Mouse (Mus musculus) CH12.LX (cell line): ENCODE measurements around the gene Bphl.

Experiments used
- CTCF ChIP-seq, 2 experiments: IDR thresholded peaks in 1 of 2; conservative IDR thresholded peaks in 1 of 2; 2 replicates each; pipeline ENCODE4 v1.5.1; 2011 to 2012; ENCODE audit warnings: low read depth in 2 of 2, low read length in 2 of 2, improper control_type of control experiment in 1 of 2, inconsistent platforms in 1 of 2, mild to moderate bottlenecking in 1 of 2, moderate library complexity in 1 of 2
- E2F4 ChIP-seq: IDR thresholded peaks from 2 replicates; pipeline ENCODE4 v1.6.1; 2011; ENCODE audit warnings: low read depth, low read length, improper control_type of control experiment; ENCODE audit not compliant: insufficient replicate concordance
- JUN ChIP-seq: IDR thresholded peaks from 2 replicates; pipeline ENCODE4 v1.6.1; 2011; ENCODE audit warnings: low read depth, mild to moderate bottlenecking, low read length, improper control_type of control experiment, moderate library complexity; ENCODE audit not compliant: insufficient read depth
- JUND ChIP-seq: conservative IDR thresholded peaks from 2 replicates; pipeline ENCODE4 v1.6.1; 2011; ENCODE audit warnings: low read depth, low read length, improper control_type of control experiment
- MAX ChIP-seq: IDR thresholded peaks from 2 replicates; pipeline ENCODE4 v1.6.1; 2011; ENCODE audit warnings: low read length, improper control_type of control experiment
- RCOR1 ChIP-seq: conservative IDR thresholded peaks from 2 replicates; pipeline ENCODE4 v1.6.1; 2012; ENCODE audit warnings: low read depth, mild to moderate bottlenecking, inconsistent platforms, low read length, improper control_type of control experiment
- TCF12 ChIP-seq: IDR thresholded peaks from 2 replicates; pipeline ENCODE4 v1.6.1; 2014; ENCODE audit warnings: low read depth, mild to moderate bottlenecking, inconsistent platforms, low read length, improper control_type of control experiment
- ZNF384 ChIP-seq: IDR thresholded peaks from 2 replicates; pipeline ENCODE4 v1.6.1; 2012; ENCODE audit warnings: low read depth, low read length, improper control_type of control experiment, inconsistent platforms

DNA sequence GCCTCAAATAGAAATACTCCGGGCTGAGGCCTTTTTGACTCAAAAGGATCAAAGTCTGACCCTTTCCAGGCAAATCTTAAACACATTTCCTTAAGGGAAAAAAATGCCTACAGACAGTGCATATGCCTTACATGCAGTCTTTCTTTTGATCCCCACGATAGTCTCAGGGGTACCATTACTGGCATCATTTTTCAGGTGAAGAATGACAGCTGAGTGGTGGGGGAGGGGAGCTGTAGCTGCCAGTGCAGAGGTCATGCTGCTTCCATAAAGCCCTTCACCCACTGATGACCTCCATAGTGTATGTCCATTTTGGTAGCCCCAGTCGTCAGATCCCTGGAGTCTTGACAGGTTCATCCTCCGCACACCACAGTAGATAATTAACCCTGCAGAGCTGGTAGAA, 32.9 kb downstream of the Bphl start:
- no peak for TF ChIP-seq E2F4
- no peak for TF ChIP-seq ZNF384
- no peak for TF ChIP-seq JUN
- TF ChIP-seq CTCF (conservative IDR thresholded peaks at IDR 0.05 in 1 of 2, IDR thresholded peaks at IDR 0.05 in 1 of 2; ENCODE audit: low read depth in 2 of 2, low read length in 2 of 2), result no peak
- TF ChIP-seq RCOR1, result no peak
- TF ChIP-seq TCF12, result no peak
- no peak for TF ChIP-seq MAX
- TF ChIP-seq JUND, result no peak
